Mouse (Mus musculus) forebrain, embryonic 10.5 days (tissue): Measurements from ENCODE around the gene Cpt1a. TPM values are rescaled to one million over a fixed set of nuclear protein-coding genes. Genes with fewer than 3 reads are reported as not detected.

Source experiments
- DNase-seq: peaks from one replicate; pipeline ENCODE4 v3.0.0-alpha.2; 2017; ENCODE audit warnings: low spot score; ENCODE audit errors: extremely low spot score
- H3K27ac ChIP-seq: fragments of 300-500 bp; sonication (generic); 2 replicates; pipeline ENCODE4 v1.5.1; 2016; ENCODE audit warnings: mild to moderate bottlenecking
- H3K27me3 ChIP-seq: fragments of 300-500 bp; sonication (generic); 2 replicates; pipeline ENCODE4 v1.6.1; 2016; ENCODE audit warnings: mild to moderate bottlenecking; ENCODE audit not compliant: poor library complexity, severe bottlenecking
- H3K36me3 ChIP-seq: fragments of 300-500 bp; sonication (generic); replicated peaks from 2 replicates; pipeline ENCODE4 v1.6.1; 2016; ENCODE audit warnings: mild to moderate bottlenecking, moderate library complexity
- H3K4me1 ChIP-seq: fragments of 300-500 bp; sonication (generic); 2 replicates; pipeline ENCODE4 v1.6.1; 2016
- H3K4me3 ChIP-seq: fragments of 300-500 bp; sonication (generic); 2 replicates; pipeline ENCODE4 v1.5.1; 2016; ENCODE audit warnings: mild to moderate bottlenecking, moderate library complexity
- H3K9me3 ChIP-seq: fragments of 300-500 bp; sonication (generic); 2 replicates; pipeline ENCODE4 v1.6.1; 2016; ENCODE audit warnings: mild to moderate bottlenecking, moderate library complexity
- WGBS: fragments of 180-500 bp; shearing (Covaris S2); methylation state at CpG from one replicate; pipeline ENCODE4 v1.1.7; 2016; 5-methylcytosine and 5-hydroxymethylcytosine counted together
- polyA plus RNA-seq: library from polyadenylated mRNA; unstranded; fragments of >200 nt; fragmentation: Nextera tagmentation; extraction: Ambion mirVana; gene quantifications from 2 replicates; pipeline ENCODE4 v1.2.1, GENCODE M21; 2016

Cpt1a gene
- polyA plus RNA-seq, 1 experiment from 2014 or later = 5.5 TPM

GRCm38 (mm10) chr19:3357620-3358019 lies 35.5 kb downstream of the Cpt1a start:
- H3K27me3 ChIP-seq = no peaks in the 10 kb centered on the region
- no peak overlapping the region for H3K27ac ChIP-seq
- WGBS = 77% methylated on average over 4 of the region's 4 CpGs
- H3K9me3 ChIP-seq = peaks cover 6% of the 10 kb centered on the region; the same call in 1 of the 2 replicates
- H3K4me3 ChIP-seq = no peak overlapping the region
- no peak for DNase-seq
- no peaks in the 10 kb centered on the region for H3K4me1 ChIP-seq
- no peaks in the 10 kb centered on the region for H3K36me3 ChIP-seq

GRCm38 (mm10) chr19:3359841-3360588 lies 37.9 kb downstream of the Cpt1a start:
- no peak for DNase-seq
- peaks cover 6% of the 10 kb centered on the region; the same call in 1 of the 2 replicates for H3K9me3 ChIP-seq
- H3K4me3 ChIP-seq = no peak overlapping the region
- WGBS = 91% methylated on average over 13 of the region's 13 CpGs
- H3K4me1 ChIP-seq = no peaks in the 10 kb centered on the region
- H3K27ac ChIP-seq = no peak overlapping the region
- H3K27me3 ChIP-seq = no peaks in the 10 kb centered on the region
- no peaks in the 10 kb centered on the region for H3K36me3 ChIP-seq

GRCm38 (mm10) chr19:3363510-3363909 lies 41.4 kb downstream of the Cpt1a start:
- no peak for DNase-seq
- Histone ChIP-seq H3K27me3 (no peaks in the 10 kb centered on the region), H3K27ac (no peak overlapping the region), H3K4me1 (no peaks in the 10 kb centered on the region), H3K9me3 (peaks cover 4% of the 10 kb centered on the region; the same call in 1 of the 2 replicates), H3K4me3 (no peak overlapping the region), H3K36me3 (no peaks in the 10 kb centered on the region)
- WGBS = 89% methylated on average over 4 of the region's 4 CpGs

- Histone ChIP-seq H3K36me3 (no peaks in the 10 kb centered on the region), H3K9me3 (no peaks in the 10 kb centered on the region), H3K27ac (no peak overlapping the region), H3K4me1 (no peaks in the 10 kb centered on the region), H3K27me3 (no peaks in the 10 kb centered on the region), H3K4me3 (no peak overlapping the region)
- DNase-seq = no peak
- 91% methylated on average over 3 of the region's 3 CpGs for WGBS
These were observed 43.0 kb downstream of the Cpt1a start for GRCm38 (mm10) chr19:3365089-3365488.

GRCm38 (mm10) chr19:3368276-3368675 lies 46.1 kb downstream of the Cpt1a start:
- no peak overlapping the region for H3K27ac ChIP-seq
- H3K4me1 ChIP-seq = no peaks in the 10 kb centered on the region
- no peak overlapping the region for H3K4me3 ChIP-seq
- H3K36me3 ChIP-seq = no peaks in the 10 kb centered on the region
- H3K27me3 ChIP-seq = no peaks in the 10 kb centered on the region
- 81% methylated on average over 3 of the region's 3 CpGs for WGBS
- no peaks in the 10 kb centered on the region for H3K9me3 ChIP-seq
- DNase-seq = no peak

GRCm38 (mm10) chr19:3373380-3373779 lies 51.2 kb downstream of the Cpt1a start:
- Histone ChIP-seq H3K4me1 (no peaks in the 10 kb centered on the region), H3K4me3 (no peak overlapping the region), H3K27me3 (no peaks in the 10 kb centered on the region), H3K27ac (no peak overlapping the region), H3K9me3 (no peaks in the 10 kb centered on the region), H3K36me3 (no peaks in the 10 kb centered on the region)
- DNase-seq = no peak
- 78% methylated on average over 12 of the region's 12 CpGs for WGBS

- Histone ChIP-seq H3K27me3 (no peaks in the 10 kb centered on the region), H3K9me3 (no peaks in the 10 kb centered on the region), H3K4me1 (no peaks in the 10 kb centered on the region), H3K4me3 (no peak overlapping the region), H3K36me3 (no peaks in the 10 kb centered on the region), H3K27ac (no peak overlapping the region)
- WGBS = 60% methylated on average over 2 of the region's 2 CpGs
- DNase-seq = no peak
These were observed 51.9 kb downstream of the Cpt1a start for GRCm38 (mm10) chr19:3374028-3374427.

GRCm38 (mm10) chr19:3375945-3376495 lies 53.9 kb downstream of the Cpt1a start:
- Histone ChIP-seq H3K27me3 (no peaks in the 10 kb centered on the region), H3K4me3 (no peak overlapping the region), H3K36me3 (no peaks in the 10 kb centered on the region), H3K9me3 (no peaks in the 10 kb centered on the region), H3K4me1 (no peaks in the 10 kb centered on the region), H3K27ac (no peak overlapping the region)
- 69% methylated on average over 7 of the region's 7 CpGs for WGBS
- DNase-seq = no peak

GRCm38 (mm10) chr19:3376966-3377715 lies 55.0 kb downstream of the Cpt1a start:
- 33% methylated on average over 4 of the region's 4 CpGs for WGBS
- Histone ChIP-seq H3K4me1 (no peaks in the 10 kb centered on the region), H3K27ac (no peak overlapping the region), H3K27me3 (no peaks in the 10 kb centered on the region), H3K36me3 (no peaks in the 10 kb centered on the region), H3K9me3 (no peaks in the 10 kb centered on the region), H3K4me3 (no peak overlapping the region)
- no peak for DNase-seq

- 97% methylated on average over 3 of the region's 3 CpGs for WGBS
- Histone ChIP-seq H3K4me3 (no peak overlapping the region), H3K36me3 (no peaks in the 10 kb centered on the region), H3K4me1 (no peaks in the 10 kb centered on the region), H3K27me3 (no peaks in the 10 kb centered on the region), H3K27ac (no peak overlapping the region), H3K9me3 (no peaks in the 10 kb centered on the region)
- no peak for DNase-seq
These were observed 56.5 kb downstream of the Cpt1a start for GRCm38 (mm10) chr19:3378614-3379013.

GRCm38 (mm10) chr19:3388061-3388460 lies 65.9 kb downstream of the Cpt1a start:
- peaks cover 13% of the 10 kb centered on the region for H3K27me3 ChIP-seq
- no peaks in the 10 kb centered on the region for H3K36me3 ChIP-seq

GRCm38 (mm10) chr19:3388629-3389057 lies 66.5 kb downstream of the Cpt1a start, which contains the start of gene Tesmin:
Gene Tesmin, plus strand, starts transcription at chr19:3388857.
- H3K4me1 ChIP-seq = peaks cover 10% of the 10 kb centered on the region
- peaks cover 6% of the 10 kb centered on the region for H3K9me3 ChIP-seq
- H3K4me3 ChIP-seq = peak within 1 kb of the TSS; percentile 56
- peak within 1 kb of the TSS; percentile 86 for H3K27ac ChIP-seq
- peaks cover 13% of the 10 kb centered on the region for H3K27me3 ChIP-seq
- WGBS = 2% methylated on average over 33 of the region's 33 CpGs
- peak; percentile 84 for DNase-seq
- H3K36me3 ChIP-seq = no peaks in the 10 kb centered on the region

More at GRCm38 (mm10) chr19:3388061-3388460, 65.9 kb downstream of the Cpt1a start:
- DNase-seq = no peak
- peaks cover 10% of the 10 kb centered on the region for H3K4me1 ChIP-seq
- H3K4me3 ChIP-seq = no peak overlapping the region
- no peak overlapping the region for H3K27ac ChIP-seq
- 75% methylated on average over 6 of the region's 6 CpGs for WGBS
- peaks cover 6% of the 10 kb centered on the region for H3K9me3 ChIP-seq

GRCm38 (mm10) chr19:3389089-3389488 lies 67.0 kb downstream of the Cpt1a start:
- H3K4me3 ChIP-seq = peak overlapping the region; percentile 56
- H3K9me3 ChIP-seq = peaks cover 6% of the 10 kb centered on the region
- DNase-seq = peak; percentile 77
- H3K27me3 ChIP-seq = peaks cover 13% of the 10 kb centered on the region
- H3K27ac ChIP-seq = peak overlapping the region; percentile 86
- H3K4me1 ChIP-seq = peaks cover 10% of the 10 kb centered on the region
- H3K36me3 ChIP-seq = no peaks in the 10 kb centered on the region
- under 1% methylated on average over 43 of the region's 43 CpGs for WGBS
